Mouse (Mus musculus) retina, postnatal 1 day (tissue): ENCODE results near the gene Stag1.
"Not testable (repeated sequence)": the region's sequence is repeated elsewhere in the genome, so short reads cannot be mapped to it uniquely, and the experiment has no call there.

Experiments
- DNase-seq: peaks from one replicate; pipeline ENCODE4 v3.0.0-alpha.2; 2012

Stag1 gene

DNA sequence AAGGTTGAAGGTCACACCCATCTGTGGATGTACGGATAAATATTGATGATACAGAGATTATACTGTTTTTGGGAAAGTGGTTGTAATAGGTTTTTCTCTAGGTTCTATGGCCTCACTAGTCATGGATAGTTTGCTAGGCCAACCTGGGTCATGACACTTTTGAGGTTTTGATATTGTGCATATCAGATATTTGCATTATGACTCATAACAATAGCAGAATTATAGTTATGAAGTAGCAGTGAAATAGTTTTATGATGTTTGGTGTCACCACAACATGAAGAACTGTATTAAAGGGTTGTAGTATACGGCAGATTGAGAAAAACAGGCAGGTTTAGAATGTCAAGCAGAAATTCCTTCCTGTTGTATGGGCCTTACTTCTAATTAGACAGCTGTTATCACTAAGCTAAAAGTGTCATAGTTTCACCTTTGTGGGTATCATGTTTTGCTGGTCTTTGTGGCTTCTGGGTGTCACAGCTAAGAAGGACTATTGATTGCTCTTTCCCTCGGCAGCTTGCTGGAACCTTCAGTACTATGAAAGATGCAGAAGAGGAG is 92.2 kb downstream of the Stag1 start:
- DNase-seq: no peak

- no peak for DNase-seq
These were observed 94.6 kb downstream of the Stag1 start for GRCm38 (mm10) chr9:100692239-100692638.

- DNase-seq: no peak
These were observed 98.9 kb downstream of the Stag1 start for GRCm38 (mm10) chr9:100696537-100696936.

GRCm38 (mm10) chr9:100707644-100708043 is 110.0 kb downstream of the Stag1 start:
- no peak for DNase-seq

GRCm38 (mm10) chr9:100711665-100712064 is 114.1 kb downstream of the Stag1 start:
- no peak for DNase-seq

DNA sequence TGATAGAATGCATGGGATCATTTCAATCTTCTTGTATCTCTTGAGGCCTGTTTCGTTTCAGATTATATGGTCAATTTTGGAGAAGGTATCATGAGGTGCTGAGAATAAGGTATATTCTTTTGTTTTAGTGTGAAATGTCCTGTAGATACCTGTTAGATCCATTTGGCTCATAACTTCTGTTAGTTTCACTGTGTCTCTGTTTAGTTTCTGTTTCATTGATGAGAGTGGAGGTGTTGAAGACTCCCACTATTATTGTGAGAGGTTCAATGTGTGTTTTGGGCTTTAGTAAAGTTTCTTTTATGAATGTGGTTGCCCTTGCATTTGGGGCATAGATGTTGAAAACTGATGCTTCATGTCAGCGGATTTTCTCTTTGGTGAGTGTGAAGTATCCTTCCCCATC is 127.2 kb downstream of the Stag1 start:
- DNase-seq: not testable (repeated sequence)

GRCm38 (mm10) chr9:100731839-100732238 is 134.2 kb downstream of the Stag1 start:
- no peak for DNase-seq

DNA sequence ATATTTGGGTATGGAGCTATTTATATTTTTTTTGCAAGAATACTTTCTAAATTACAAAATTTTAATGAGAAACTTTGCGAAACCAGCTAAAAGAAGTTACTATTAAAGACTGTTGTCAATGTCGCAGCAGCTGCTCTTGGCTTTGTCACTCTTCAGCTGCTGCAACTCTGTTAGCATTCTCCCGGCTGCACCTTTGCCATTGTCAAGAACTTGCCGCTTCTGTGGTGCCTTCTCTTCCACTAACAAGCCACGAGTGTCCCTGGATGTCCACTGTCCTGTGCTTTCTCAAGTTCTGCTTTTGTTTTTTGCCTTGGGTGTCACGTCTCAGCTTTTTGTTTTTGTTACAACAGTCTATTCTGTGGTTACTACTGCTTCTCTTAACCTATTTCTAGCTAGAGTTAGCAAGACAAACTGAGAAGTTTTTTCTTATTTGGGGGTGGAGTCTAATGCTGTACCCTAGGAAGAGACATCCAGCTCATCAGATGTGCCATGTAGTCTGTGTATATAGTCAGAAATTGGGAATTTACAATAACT is 136.4 kb downstream of the Stag1 start:
- DNase-seq: no peak

DNA sequence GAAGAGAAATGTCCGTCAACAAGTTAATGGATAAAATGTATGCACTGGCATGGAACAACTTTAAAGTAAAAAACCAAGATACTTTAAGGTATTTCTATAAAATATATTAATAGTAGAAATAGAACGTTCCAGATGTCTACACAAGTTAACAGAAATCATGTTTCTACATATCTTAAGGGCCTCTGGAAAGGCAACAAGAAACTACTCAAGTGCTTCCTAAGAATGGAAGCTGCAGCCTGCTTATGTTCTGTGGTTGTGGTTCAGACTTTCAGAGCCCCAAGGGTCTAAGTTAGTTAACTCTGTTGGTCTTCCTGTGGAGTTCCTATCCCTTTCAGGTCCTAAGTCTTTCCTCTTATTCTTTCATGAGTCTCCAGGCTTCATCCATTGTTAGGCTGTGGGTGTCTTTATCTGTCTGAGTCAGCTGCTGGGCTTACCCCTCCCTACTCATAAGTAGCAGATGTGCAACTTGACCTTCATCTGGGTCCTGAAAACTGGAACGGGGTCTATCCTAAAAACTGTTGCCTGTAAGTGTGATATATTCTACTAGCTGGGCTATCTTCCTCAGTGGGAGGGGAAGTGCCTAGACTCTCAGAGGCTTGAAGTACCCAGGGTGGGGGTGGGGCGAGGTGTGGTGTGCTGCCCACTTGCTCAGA is 138.5 kb downstream of the Stag1 start:
- peak; percentile 17 for DNase-seq

DNA sequence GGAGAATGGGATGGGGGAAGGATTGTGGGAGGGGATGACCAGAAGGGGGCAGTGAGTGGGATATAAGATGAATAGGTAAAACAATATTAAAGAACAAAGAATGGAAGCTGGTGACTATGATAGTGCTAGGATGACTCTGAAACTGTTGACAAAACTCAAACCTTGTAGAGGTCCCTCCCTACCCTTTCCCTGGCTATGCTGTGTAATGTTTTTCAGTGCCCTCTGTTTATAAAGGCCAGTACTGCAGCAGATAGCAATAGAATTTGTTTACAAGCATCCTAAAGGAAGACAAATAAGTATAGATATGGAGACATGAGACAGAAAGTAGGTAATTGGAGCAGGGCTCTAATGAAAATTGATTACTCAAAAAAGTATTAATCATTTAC is 139.0 kb downstream of the Stag1 start:
- no peak for DNase-seq

DNA sequence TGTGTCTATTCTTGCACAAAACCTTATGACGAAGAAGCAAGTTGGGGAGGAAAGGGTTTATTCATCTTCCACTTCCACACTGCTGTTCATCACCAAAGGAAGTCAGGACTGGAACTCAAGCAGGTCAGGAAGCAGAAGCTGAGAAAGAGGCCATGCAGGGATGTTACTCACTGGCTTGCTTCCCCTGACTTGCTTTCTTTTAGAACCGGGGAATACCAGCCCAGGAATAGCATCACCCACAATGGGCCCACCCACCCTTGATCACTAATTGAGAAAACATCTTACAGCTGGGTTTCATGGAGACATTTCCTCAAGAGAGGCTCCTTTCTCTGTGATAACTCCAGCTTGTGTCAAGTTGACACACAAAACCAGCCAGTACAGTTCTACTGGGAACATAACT is 179.6 kb downstream of the Stag1 start:
- DNase-seq: not testable (repeated sequence)

- no peak for DNase-seq
These were observed 268.4 kb downstream of the Stag1 start for GRCm38 (mm10) chr9:100865984-100866383.

- no peak for DNase-seq
These were observed 272.0 kb downstream of the Stag1 start for GRCm38 (mm10) chr9:100869635-100870034.

DNA sequence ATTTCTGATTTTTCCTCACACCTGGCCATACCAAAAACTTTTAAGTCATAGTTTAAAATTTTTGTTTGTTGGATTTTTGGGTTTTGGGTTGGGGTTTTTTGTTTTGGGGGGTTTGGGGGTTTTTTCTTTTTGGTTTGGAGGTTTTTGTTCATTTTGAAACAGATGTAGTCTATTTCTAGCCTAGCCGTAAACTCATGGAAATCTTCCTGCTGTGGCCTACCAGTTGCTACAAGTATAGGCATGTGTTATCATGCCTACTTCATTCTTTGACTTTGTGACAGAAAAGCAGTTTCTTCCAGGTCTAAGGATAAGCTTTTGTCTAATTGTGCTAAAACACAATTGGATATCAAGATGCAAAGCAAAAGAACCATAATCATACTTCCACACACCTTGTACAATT is 298.5 kb downstream of the Stag1 start:
- no peak for DNase-seq

GRCm38 (mm10) chr9:100898042-100898441 is 300.4 kb downstream of the Stag1 start:
- DNase-seq: peak; percentile 11

GRCm38 (mm10) chr9:100910352-100910751 is 312.8 kb downstream of the Stag1 start:
- DNase-seq: peak; percentile 23

DNA sequence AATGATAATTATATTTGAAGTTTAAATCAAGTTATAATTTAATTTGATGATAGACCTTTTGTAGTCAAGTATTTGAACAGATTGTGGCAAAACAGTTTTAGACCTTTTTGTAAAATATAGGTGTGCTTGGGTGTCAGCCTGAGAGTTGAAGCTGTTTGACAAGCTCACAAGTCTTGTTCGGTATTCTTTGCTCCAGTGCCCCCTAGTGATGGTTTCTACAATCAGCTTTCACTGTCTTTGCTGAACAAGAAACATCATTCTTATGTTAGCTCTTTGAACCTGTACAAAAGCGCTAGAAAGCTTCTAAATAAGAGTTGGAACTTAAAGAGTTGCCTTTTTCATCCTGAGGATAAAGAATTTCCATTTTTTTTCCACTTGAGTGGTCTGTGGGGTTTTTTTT is 319.5 kb downstream of the Stag1 start:
- DNase-seq: peak; percentile 77

- DNase-seq: no peak
These were observed 329.0 kb downstream of the Stag1 start for GRCm38 (mm10) chr9:100926629-100927028.

GRCm38 (mm10) chr9:100942042-100942441 is 344.4 kb downstream of the Stag1 start:
- DNase-seq: peak; percentile 8

GRCm38 (mm10) chr9:100944677-100945365 is 347.2 kb downstream of the Stag1 start:
- no peak for DNase-seq

DNA sequence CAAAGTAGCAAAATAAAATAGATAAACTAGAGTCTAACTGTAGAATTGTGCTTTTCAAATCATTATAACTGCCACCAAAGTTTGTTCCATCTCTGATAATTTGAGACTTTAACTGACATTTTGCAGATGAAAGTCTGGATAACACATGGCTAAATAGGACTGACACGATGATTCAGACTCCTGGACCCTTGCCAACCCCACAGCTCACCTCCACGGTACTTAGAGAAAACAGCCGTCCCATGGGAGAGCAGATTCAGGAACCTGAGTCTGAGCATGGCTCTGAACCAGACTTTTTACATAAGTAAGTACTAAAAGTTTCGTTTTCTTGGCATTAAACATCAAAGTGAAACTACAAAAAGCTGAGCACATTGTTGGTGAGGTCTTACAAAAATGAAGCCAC is 353.9 kb downstream of the Stag1 start:
- no peak for DNase-seq

DNA sequence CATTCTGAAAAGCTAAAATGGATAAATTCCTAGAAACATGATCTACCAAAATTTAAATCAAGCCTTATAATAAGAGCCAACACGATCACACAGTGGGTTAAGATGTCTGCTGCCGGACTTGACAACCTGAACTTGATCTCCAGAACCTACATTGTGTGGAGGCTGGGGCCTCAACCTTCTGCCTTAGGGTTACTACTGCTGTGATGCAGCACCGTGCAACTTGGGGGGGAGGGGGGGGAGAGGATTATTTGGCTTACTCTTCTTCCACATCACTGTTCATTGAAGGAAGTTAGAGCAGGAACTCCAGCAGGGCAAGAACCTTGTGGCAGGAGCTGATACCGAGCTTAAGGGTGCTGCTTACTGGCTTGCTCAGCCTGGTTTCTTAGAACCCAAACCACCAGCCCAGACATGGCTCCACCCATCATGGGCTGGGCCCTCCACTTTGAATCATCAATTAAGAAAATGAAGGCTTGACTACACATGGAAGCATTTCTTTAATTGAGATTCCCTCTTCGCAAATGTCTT is 365.4 kb downstream of the Stag1 start:
- no peak for DNase-seq

DNA sequence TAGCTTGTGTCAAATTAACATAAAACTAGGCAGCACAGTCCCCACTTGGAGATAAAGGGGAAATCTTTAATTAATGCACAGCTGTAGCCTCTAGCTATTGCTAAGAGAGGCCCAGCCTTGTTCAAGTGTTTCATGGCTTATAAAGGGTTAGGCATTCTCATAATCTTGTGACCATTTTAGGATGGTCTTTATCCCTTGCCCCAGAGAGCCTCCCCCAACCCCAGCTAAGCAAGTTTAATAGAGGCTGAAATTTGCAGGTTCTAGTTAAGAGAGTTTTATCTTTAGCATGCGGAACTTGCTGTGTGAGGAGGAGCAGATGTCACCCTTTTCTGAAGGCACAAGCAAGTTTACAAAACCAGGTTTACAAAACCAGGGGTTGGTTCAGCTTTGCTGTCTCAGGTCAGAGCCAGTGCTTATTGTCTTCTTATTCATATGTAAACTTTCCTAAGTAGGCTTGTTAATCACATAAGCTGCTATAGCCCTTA is 365.9 kb downstream of the Stag1 start:
- DNase-seq: peak; percentile 21

DNA sequence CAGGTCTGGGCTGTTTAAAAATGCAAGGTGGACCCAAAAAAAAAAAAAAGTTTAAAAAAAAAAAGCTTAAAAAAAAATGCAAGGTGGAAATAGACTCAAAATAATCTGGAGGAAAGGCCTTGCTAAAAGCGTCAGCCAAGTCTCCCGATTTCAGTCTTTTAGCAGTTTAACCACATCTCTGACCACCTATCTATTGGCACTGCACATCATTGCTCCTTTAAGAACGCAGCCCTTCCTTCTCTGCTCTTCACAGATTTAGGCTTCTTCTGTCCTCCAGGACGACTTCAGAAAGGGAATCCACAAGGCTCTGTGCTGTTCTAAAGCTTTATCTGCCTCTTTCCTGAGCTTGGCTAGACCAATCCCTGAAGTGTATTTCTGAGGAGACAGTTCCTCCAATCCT is 366.5 kb downstream of the Stag1 start:
- DNase-seq: no peak
